Mouse (Mus musculus): ENCODE results near the gene Ppfibp1. TPM values are rescaled to one million over a fixed set of nuclear protein-coding genes. Genes with fewer than 3 reads are reported as not detected.

Gene Ppfibp1
- total and polyA plus RNA-seq, 3 experiments = 15.4 to 128 (median 102) TPM

DNA sequence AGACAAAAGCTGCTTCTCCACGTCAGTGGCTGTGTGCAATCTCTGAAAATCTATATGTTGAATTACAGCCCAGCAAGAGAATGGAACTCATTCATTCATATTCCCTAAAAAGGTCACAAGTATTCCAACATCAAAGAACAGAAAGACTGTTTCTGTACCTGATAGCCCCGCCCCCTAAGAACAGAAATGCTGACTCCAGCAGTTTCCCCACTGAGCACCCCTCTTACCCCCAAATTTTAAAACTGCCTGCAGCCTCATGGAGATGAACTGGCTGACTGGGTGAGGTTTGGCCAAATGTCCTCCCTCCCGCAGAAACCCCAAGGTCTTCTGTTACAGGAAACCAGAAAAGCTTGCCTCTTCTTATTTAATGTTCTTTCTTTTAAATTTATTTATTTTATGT lies 40.9 kb upstream of the Ppfibp1 start:
- 95% methylated on average over 3 of the region's 3 CpGs for WGBS
- Histone ChIP-seq H3K4me3 (no peak overlapping the region), H3K27ac (no peak overlapping the region), H3K79me2 (replicated peaks; ENCODE audit: control insufficient read depth, insufficient read depth, low read length) (no peaks in the 10 kb centered on the region), H3K9ac (ENCODE audit: low read depth, low read length) (no peak overlapping the region), H3K4me1 (ENCODE audit: control insufficient read depth, insufficient read depth, low read length) (peaks cover 12% of the 10 kb centered on the region), H3K27me3 (ENCODE audit: control insufficient read depth, insufficient read depth, low read length) (no peaks in the 10 kb centered on the region), H3K36me3 (ENCODE audit: control insufficient read depth, insufficient read depth, low read length) (no peaks in the 10 kb centered on the region)
- TF ChIP-seq POLR2A (IDR thresholded peaks at IDR 0.05; ENCODE audit: insufficient read depth, low read depth, low read length) = no peak
- TF ChIP-seq CTCF (IDR thresholded peaks at IDR 0.05) = no peak
- TF ChIP-seq EP300 (IDR thresholded peaks at IDR 0.05; ENCODE audit: insufficient read depth, low read depth, low read length) = no peak
- intact Hi-C loops (cut with DNase I) = no loop called here
- no peak for DNase-seq

DNA sequence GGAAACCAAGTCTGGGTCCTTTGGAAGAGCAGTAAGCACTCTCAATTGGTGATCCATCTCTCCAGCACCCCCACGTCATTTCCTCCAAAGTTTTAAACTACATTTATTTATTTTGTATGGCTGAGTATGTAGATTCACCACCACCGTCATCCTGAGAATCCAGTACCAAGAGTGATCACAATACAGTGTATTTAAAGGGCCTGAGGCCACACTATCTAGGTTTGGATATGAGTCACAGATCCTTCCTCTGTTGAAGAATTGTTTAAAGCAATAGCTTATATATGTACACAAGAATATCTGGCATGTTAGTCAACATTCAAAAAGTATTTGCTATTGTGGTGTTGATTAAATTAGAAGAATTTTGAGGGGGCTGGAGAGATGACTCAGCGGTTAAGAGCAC lies 40.0 kb upstream of the Ppfibp1 start:
- intact Hi-C loops (cut with DNase I) = no loop called here
- WGBS = 78% methylated on average over 3 of the region's 3 CpGs
- H3K4me1 ChIP-seq (ENCODE audit: control insufficient read depth, insufficient read depth, low read length) = peaks cover 12% of the 10 kb centered on the region
- no peak overlapping the region for H3K27ac ChIP-seq
- TF ChIP-seq POLR2A (IDR thresholded peaks at IDR 0.05; ENCODE audit: insufficient read depth, low read depth, low read length) (no peak), CTCF (IDR thresholded peaks at IDR 0.05) (no peak), EP300 (IDR thresholded peaks at IDR 0.05; ENCODE audit: insufficient read depth, low read depth, low read length) (no peak)
- DNase-seq = no peak
- no peaks in the 10 kb centered on the region for H3K27me3 ChIP-seq (ENCODE audit: control insufficient read depth, insufficient read depth, low read length)
- H3K4me3 ChIP-seq = no peak overlapping the region
- H3K79me2 ChIP-seq (replicated peaks; ENCODE audit: control insufficient read depth, insufficient read depth, low read length) = no peaks in the 10 kb centered on the region
- H3K36me3 ChIP-seq (ENCODE audit: control insufficient read depth, insufficient read depth, low read length) = no peaks in the 10 kb centered on the region
- no peak overlapping the region for H3K9ac ChIP-seq (ENCODE audit: low read depth, low read length)

DNA sequence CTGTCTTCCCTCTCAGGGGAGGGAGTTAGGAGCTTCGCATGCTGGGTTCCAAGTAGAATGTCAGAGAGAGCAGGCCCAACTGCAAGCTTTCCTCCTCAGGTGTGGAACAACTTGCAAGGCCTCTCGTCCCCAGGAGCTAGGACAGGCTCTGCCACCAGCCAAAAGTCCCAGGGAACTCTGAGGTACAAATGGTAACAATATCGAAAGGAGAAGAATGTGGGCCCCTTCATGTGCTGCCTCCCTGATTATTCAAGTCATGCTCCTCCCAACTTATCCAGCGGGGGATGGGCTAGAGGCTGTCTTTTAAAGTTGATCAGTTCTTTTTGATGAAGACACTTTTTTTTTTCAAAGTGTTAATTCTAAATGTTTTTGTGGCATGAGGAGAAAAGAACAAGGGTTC lies 38.2 kb upstream of the Ppfibp1 start, which contains the start of gene Smco2:
TSS of gene Smco2 (plus strand) at position 55 of the 400 bp plus-strand sequence.
- WGBS = 83% methylated on average over 4 of the region's 4 CpGs
- intact Hi-C loops (cut with DNase I) = no loop called here
- H3K79me2 ChIP-seq (replicated peaks; ENCODE audit: control insufficient read depth, insufficient read depth, low read length) = no peaks in the 10 kb centered on the region
- peaks cover 10% of the 10 kb centered on the region for H3K4me1 ChIP-seq (ENCODE audit: control insufficient read depth, insufficient read depth, low read length)
- H3K36me3 ChIP-seq (ENCODE audit: control insufficient read depth, insufficient read depth, low read length) = no peaks in the 10 kb centered on the region
- no peak within 1 kb of the TSS for H3K4me3 ChIP-seq
- no peaks in the 10 kb centered on the region for H3K27me3 ChIP-seq (ENCODE audit: control insufficient read depth, insufficient read depth, low read length)
- no peak for DNase-seq
- no peak for TF ChIP-seq POLR2A (IDR thresholded peaks at IDR 0.05; ENCODE audit: insufficient read depth, low read depth, low read length)
- no peak for TF ChIP-seq CTCF (IDR thresholded peaks at IDR 0.05)
- no peak for TF ChIP-seq EP300 (IDR thresholded peaks at IDR 0.05; ENCODE audit: insufficient read depth, low read depth, low read length)
- no peak within 1 kb of the TSS for H3K27ac ChIP-seq
- H3K9ac ChIP-seq (ENCODE audit: low read depth, low read length) = no peak within 1 kb of the TSS

DNA sequence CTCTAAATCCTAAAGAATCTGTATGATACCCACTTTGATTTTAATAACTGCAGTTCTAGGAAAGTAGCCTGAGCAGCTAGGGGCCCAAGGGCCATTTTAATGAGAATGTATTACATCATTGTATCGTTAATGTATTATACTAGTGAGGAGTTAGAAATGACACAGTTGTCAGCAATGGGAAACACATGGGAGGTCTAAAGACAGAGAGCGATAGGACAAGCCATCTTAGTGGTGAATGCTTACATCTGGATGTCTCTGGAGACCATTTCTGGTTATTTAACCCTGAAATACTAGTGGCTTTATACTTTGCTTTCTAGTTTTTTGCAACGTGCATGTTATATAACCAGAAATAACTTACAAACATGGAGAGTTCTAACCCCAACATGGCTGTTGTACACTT lies 36.4 kb upstream of the Ppfibp1 start:
- no peak for TF ChIP-seq POLR2A (IDR thresholded peaks at IDR 0.05; ENCODE audit: insufficient read depth, low read depth, low read length)
- no peaks in the 10 kb centered on the region for H3K36me3 ChIP-seq (ENCODE audit: control insufficient read depth, insufficient read depth, low read length)
- WGBS = 74% methylated on average over 3 of the region's 3 CpGs
- H3K27me3 ChIP-seq (ENCODE audit: control insufficient read depth, insufficient read depth, low read length) = no peaks in the 10 kb centered on the region
- no peak overlapping the region for H3K4me3 ChIP-seq
- no peaks in the 10 kb centered on the region for H3K79me2 ChIP-seq (replicated peaks; ENCODE audit: control insufficient read depth, insufficient read depth, low read length)
- H3K27ac ChIP-seq = no peak overlapping the region
- intact Hi-C loops (cut with DNase I) = no loop called here
- no peaks in the 10 kb centered on the region; the same call in 1 of the 2 replicates for H3K4me1 ChIP-seq (ENCODE audit: control insufficient read depth, insufficient read depth, low read length)
- H3K9ac ChIP-seq (ENCODE audit: low read depth, low read length) = no peak overlapping the region
- DNase-seq = no peak

DNA sequence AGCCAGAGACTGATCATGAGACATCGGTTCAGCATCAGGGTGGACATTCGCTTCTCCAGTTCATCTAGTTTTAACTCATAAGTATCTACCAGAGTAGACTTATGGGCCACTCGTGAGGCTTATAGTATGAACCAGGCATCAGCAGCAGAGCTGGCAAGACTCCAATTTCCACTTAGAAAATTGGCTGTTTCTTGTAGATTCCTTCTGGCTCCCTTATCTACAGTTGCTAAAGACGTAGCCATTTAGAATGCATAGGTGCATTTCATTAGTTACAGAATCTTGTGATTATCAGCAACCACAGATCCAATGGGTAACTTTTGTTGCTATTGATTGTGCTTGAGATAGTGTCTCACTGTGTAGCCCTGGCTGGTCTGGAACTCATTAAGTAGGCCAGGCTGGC lies 35.5 kb upstream of the Ppfibp1 start:
- WGBS = 58% methylated on average over 4 of the region's 4 CpGs
- no peak for DNase-seq
- H3K4me1 ChIP-seq (ENCODE audit: control insufficient read depth, insufficient read depth, low read length) = peaks cover 1% of the 10 kb centered on the region; the same call in 1 of the 2 replicates
- no peaks in the 10 kb centered on the region for H3K36me3 ChIP-seq (ENCODE audit: control insufficient read depth, insufficient read depth, low read length)
- H3K79me2 ChIP-seq (replicated peaks; ENCODE audit: control insufficient read depth, insufficient read depth, low read length) = no peaks in the 10 kb centered on the region
- no peaks in the 10 kb centered on the region for H3K27me3 ChIP-seq (ENCODE audit: control insufficient read depth, insufficient read depth, low read length)
- H3K9ac ChIP-seq (ENCODE audit: low read depth, low read length) = no peak overlapping the region
- intact Hi-C loops (cut with DNase I) = no loop called here
- H3K4me3 ChIP-seq = no peak overlapping the region
- TF ChIP-seq EP300 (IDR thresholded peaks at IDR 0.05; ENCODE audit: insufficient read depth, low read depth, low read length) (no peak), CTCF (IDR thresholded peaks at IDR 0.05) (no peak)
- no peak overlapping the region for H3K27ac ChIP-seq

DNA sequence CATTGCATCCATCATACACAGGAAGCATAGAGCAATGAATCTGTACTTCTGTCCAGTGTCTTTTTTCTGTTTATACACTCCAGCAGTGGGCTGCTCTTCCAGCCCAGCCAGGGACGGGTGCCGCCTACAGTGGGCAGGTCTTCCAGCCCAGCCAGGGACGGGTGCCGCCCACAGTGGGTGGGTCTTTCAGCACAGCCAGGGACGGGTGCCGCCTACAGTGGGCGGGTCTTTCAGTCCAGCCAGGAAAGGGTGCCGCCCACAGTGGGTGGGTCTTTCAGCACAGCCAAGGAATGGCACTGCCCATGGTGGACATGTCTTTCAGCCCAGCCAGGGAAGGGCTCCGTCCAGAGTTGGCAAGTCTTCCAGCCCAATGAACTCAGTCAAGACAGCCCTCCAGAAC lies 33.1 kb upstream of the Ppfibp1 start:
- intact Hi-C loops (cut with DNase I) = no loop called here
- Histone ChIP-seq H3K4me3 (no peak overlapping the region), H3K27me3 (ENCODE audit: control insufficient read depth, insufficient read depth, low read length) (no peaks in the 10 kb centered on the region), H3K79me2 (replicated peaks; ENCODE audit: control insufficient read depth, insufficient read depth, low read length) (no peaks in the 10 kb centered on the region), H3K9ac (ENCODE audit: low read depth, low read length) (no peak overlapping the region), H3K4me1 (ENCODE audit: control insufficient read depth, insufficient read depth, low read length) (peaks cover 1% of the 10 kb centered on the region; the same call in 1 of the 2 replicates), H3K36me3 (ENCODE audit: control insufficient read depth, insufficient read depth, low read length) (no peaks in the 10 kb centered on the region), H3K27ac (no peak overlapping the region)
- WGBS = 95% methylated on average over 9 of the region's 9 CpGs
- TF ChIP-seq POLR2A (IDR thresholded peaks at IDR 0.05; ENCODE audit: insufficient read depth, low read depth, low read length) = no peak
- no peak for TF ChIP-seq EP300 (IDR thresholded peaks at IDR 0.05; ENCODE audit: insufficient read depth, low read depth, low read length)
- no peak for TF ChIP-seq CTCF (IDR thresholded peaks at IDR 0.05)
- DNase-seq = no peak

Data from heart, adult 2 months (tissue).